Mouse (Mus musculus): Measurements from ENCODE around the gene Vmn1r93.
"Not testable (repeated sequence)": the region's sequence is repeated elsewhere in the genome, so short reads cannot be mapped to it uniquely, and the experiment has no call there.

Vmn1r93 gene

DNA sequence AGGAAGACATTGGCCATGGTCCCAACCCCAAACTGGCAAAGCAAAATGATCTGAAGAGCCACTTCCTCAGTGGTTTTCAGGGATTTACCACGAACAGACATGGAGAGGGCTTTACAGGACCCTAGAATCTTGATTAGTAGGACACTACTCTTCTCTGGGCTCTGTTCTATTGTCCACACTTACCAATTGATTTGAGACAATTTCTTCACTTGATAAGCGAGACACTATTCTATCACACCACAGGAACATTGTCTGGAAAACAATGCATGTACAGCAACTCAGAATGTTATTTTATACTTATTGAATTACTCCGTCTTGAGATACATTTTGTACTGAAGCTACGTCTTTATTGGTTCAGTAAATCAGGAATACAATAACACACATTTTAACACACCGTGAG, at the start of gene Vmn1r93:
Gene Vmn1r93 (minus strand): TSS at position 101 of the 400 bp plus-strand sequence.
- in situ Hi-C loops (cut with MseI, MboI) = not testable (repeated sequence)

GRCm38 (mm10) chr7:20168277-20168676, 29.4 kb upstream of the Vmn1r93 start, which contains the start of gene Vmn1r94:
Vmn1r94 (minus strand) TSS chr7:20168377.
- in situ Hi-C loops (cut with MseI, MboI) = not testable (repeated sequence)

- in situ Hi-C loops (cut with MseI, MboI) = not testable (repeated sequence)
Observed at GRCm38 (mm10) chr7:20122479-20122878, 16.4 kb downstream of the Vmn1r93 start, which contains the start of gene Gm16442. Gm16442 (minus strand) TSS chr7:20122579.

DNA sequence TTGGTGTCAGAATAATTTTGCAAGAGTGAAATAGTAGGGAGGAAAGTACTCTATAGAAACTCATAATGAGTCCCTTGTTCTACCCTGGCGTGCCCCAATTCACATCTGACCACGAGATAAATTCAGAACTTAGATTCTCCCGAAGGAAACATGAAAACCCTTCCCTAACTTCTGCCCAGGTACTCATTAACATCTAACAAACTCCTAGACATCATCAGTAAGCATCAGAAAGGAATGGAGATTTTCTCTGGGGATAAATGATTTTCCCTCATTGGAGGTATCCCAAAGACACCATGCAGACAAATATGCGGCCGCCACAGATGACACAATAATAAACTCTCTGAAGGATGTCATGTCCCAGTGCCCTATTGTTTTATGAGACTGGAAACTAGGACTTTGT, 39.5 kb downstream of the Vmn1r93 start, which contains the start of gene Vmn1r91:
Gene Vmn1r91 (plus strand): TSS at position 301 of the 400 bp plus-strand sequence.
- in situ Hi-C loops (cut with MseI, MboI) = not testable (repeated sequence)
